Mouse (Mus musculus) granulocyte monocyte progenitor cell, adult 5-6 weeks (primary cell): Measurements from ENCODE around the gene C330007P06Rik. TPM values are rescaled to one million over a fixed set of nuclear protein-coding genes. Genes with fewer than 3 reads are reported as not detected.
"Not testable (repeated sequence)": the region's sequence is repeated elsewhere in the genome, so short reads cannot be mapped to it uniquely, and the experiment has no call there.

Experiments
- ATAC-seq: replicated peaks from 2 replicates; pipeline ENCODE4 v1.8.0; 2016; ENCODE audit warnings: mild to moderate bottlenecking, moderate TSS enrichment, inconsistent platforms; ENCODE audit not compliant: poor library complexity, severe bottlenecking
- total RNA-seq, 2 experiments: library from RNA; stranded (forward) in 1 of 2; stranded (reverse) in 1 of 2; fragments of 200-712, 200-1000 nt in 1 of 2; fragments of >200 nt in 1 of 2; fragmentation: Nextera tagmentation in 1 of 2; gene quantifications; 2 replicates each; pipeline ENCODE4 v1.2.3; 2014 to 2017

C330007P06Rik gene
- total RNA-seq (2014; fragmentation: Nextera tagmentation) = 26.3 and 26.8 TPM in 2 replicates
- 70.1 and 71.1 TPM in 2 replicates for total RNA-seq (2017)

GRCm38 (mm10) chrX:36873765-36874164, at the start of gene C330007P06Rik, which contains the start of gene Ube2a:
Gene C330007P06Rik, minus strand, starts transcription at chrX:36874111.
Gene Ube2a, plus strand, starts transcription at chrX:36873900.
- 0 out of 2 replicates have a peak, but pooled peaks have one; percentile 3 for ATAC-seq

GRCm38 (mm10) chrX:36921346-36921745, 47.4 kb upstream of the C330007P06Rik start:
- no peak for ATAC-seq

GRCm38 (mm10) chrX:36917749-36918148, 43.8 kb upstream of the C330007P06Rik start:
- ATAC-seq = no peak

- ATAC-seq = peak; percentile 56; the same call in 1 of the 2 replicates
Observed at GRCm38 (mm10) chrX:36911343-36911742, 37.4 kb upstream of the C330007P06Rik start.

GRCm38 (mm10) chrX:36906539-36906938, 32.6 kb upstream of the C330007P06Rik start:
- no peak for ATAC-seq

- ATAC-seq = peak; percentile 94
Observed at GRCm38 (mm10) chrX:36903115-36903768, 29.3 kb upstream of the C330007P06Rik start.

- peak; percentile 36 for ATAC-seq
Observed at GRCm38 (mm10) chrX:36902321-36903114, 28.6 kb upstream of the C330007P06Rik start, which contains the start of gene Nkrf. Gene Nkrf, minus strand, starts transcription at chrX:36902899.

GRCm38 (mm10) chrX:36901655-36902054, 27.7 kb upstream of the C330007P06Rik start:
- ATAC-seq = no peak

GRCm38 (mm10) chrX:36898931-36899330, 25.0 kb upstream of the C330007P06Rik start:
- ATAC-seq = not testable (repeated sequence)

- peak; percentile 48 for ATAC-seq
Observed at GRCm38 (mm10) chrX:36884719-36885118, 10.8 kb upstream of the C330007P06Rik start.

GRCm38 (mm10) chrX:36874704-36875128, 805 bp upstream of the C330007P06Rik start:
- peak; percentile 32; the same call in 1 of the 2 replicates for ATAC-seq

GRCm38 (mm10) chrX:36874178-36874696, 326 bp upstream of the C330007P06Rik start:
- peak; percentile 88 for ATAC-seq

GRCm38 (mm10) chrX:36870372-36870771, 3.5 kb downstream of the C330007P06Rik start:
- ATAC-seq = peak; percentile 72

GRCm38 (mm10) chrX:36864609-36865328, 9.1 kb downstream of the C330007P06Rik start:
- no peak for ATAC-seq

- peak; percentile 100 for ATAC-seq
Observed at GRCm38 (mm10) chrX:36863766-36864608, 9.9 kb downstream of the C330007P06Rik start.

- ATAC-seq = no peak
Observed at GRCm38 (mm10) chrX:36852631-36853030, 21.3 kb downstream of the C330007P06Rik start.

- no peak for ATAC-seq
Observed at GRCm38 (mm10) chrX:36847152-36847551, 26.8 kb downstream of the C330007P06Rik start.

GRCm38 (mm10) chrX:36843346-36843990, 30.4 kb downstream of the C330007P06Rik start:
- ATAC-seq = peak; percentile 87

GRCm38 (mm10) chrX:36841698-36842097, 32.2 kb downstream of the C330007P06Rik start:
- ATAC-seq = peak; percentile 84
